Mouse (Mus musculus): ENCODE data around the gene Rxra.

GRCm38 (mm10) chr2:27764256-27764936 is 88.2 kb downstream of the Rxra start:
- TF ChIP-seq POLR2A (IDR thresholded peaks at IDR 0.05; ENCODE audit: low read depth, low read length) (no peak), CTCF (conservative IDR thresholded peaks at IDR 0.05 in 1 of 2, IDR thresholded peaks at IDR 0.05 in 1 of 2; ENCODE audit: low read depth in 2 of 2, low read length in 2 of 2) (no peak), MAZ (IDR thresholded peaks at IDR 0.05; ENCODE audit: low read depth, low read length) (no peak)

Data from CH12.LX (cell line).